Mouse (Mus musculus): ENCODE results near the gene Tnk1. TPM values are rescaled to one million over a fixed set of nuclear protein-coding genes. Genes with fewer than 3 reads are reported as not detected.

The Tnk1 gene
- total and polyA plus RNA-seq, 3 experiments = 0.25 to 0.35 TPM; not detected in 1

DNA sequence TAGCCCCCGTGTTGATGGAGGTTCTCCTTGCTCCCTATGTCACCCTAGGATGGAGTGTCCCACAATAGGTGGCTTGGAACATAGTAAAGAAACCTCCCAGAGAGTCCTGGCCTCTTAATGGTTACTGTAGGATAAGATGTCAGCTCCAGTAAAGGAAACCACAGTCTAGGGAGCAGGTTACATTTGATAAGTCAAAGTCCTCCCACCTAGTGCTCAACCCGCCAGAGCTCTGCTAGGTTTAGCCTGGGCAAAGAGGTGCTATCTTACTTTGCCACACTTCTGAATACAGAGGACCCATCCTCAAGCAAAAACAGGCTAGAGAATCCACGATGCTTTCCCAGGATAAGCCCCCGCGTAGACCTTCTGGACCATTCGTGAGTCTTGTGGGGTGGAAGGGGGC, 20.4 kb upstream of the Tnk1 start (continued):
- TF ChIP-seq USF2 (IDR thresholded peaks at IDR 0.05; ENCODE audit: borderline replicate concordance in 1 of 2, insufficient read depth in 1 of 2, low read depth in 1 of 2, low read length in 2 of 2) = no peak
- TF ChIP-seq EP300 (IDR thresholded peaks at IDR 0.05; ENCODE audit: low read depth in 1 of 2, low read length in 2 of 2) = peak; percentile 80 to 89

DNA sequence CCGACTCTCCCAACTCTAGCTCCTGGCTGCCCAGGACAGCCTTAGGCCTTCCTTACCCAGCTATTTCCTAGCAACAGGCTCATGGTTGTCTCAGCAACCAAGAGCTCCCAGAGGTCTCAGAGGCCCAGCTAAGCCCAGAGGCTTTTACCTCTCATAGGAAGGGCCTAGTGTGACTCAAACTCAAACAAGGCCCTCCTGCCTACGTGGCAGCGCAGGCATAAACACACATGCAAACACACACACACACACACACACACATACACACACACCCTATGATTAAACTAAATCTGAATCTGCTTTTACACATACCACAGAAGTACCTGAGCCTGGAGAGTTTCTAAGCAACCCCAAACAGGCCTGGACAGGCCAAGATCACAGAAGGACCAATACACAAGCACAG, 19.9 kb upstream of the Tnk1 start:
- no peak for TF ChIP-seq ZC3H11A (IDR thresholded peaks at IDR 0.05; ENCODE audit: low read depth, low read length)
- TF ChIP-seq ELF1 (IDR thresholded peaks at IDR 0.05; ENCODE audit: low read depth, low read length) = no peak
- TF ChIP-seq GABPA (IDR thresholded peaks at IDR 0.05; ENCODE audit: low read depth, low read length) = no peak
- no peak for TF ChIP-seq NRF1 (IDR thresholded peaks at IDR 0.05; ENCODE audit: insufficient read depth, low read depth, low read length, poor library complexity, severe bottlenecking)
- TF ChIP-seq ZNF384 (IDR thresholded peaks at IDR 0.05; ENCODE audit: low read depth, low read length) = no peak
- no peak for TF ChIP-seq RCOR1 (IDR thresholded peaks at IDR 0.05; ENCODE audit: low read depth, low read length)
- no peak for TF ChIP-seq MXI1 (IDR thresholded peaks at IDR 0.05; ENCODE audit: low read depth, low read length)
- no peak for TF ChIP-seq NELFE (IDR thresholded peaks at IDR 0.05; ENCODE audit: low read depth, low read length)
- TF ChIP-seq SIN3A (IDR thresholded peaks at IDR 0.05; ENCODE audit: low read length) = no peak
- TF ChIP-seq RAD21 (IDR thresholded peaks at IDR 0.05; ENCODE audit: low read depth, low read length) = no peak
- no peak for TF ChIP-seq KAT2A (conservative IDR thresholded peaks at IDR 0.05; ENCODE audit: low read depth, low read length)

DNA sequence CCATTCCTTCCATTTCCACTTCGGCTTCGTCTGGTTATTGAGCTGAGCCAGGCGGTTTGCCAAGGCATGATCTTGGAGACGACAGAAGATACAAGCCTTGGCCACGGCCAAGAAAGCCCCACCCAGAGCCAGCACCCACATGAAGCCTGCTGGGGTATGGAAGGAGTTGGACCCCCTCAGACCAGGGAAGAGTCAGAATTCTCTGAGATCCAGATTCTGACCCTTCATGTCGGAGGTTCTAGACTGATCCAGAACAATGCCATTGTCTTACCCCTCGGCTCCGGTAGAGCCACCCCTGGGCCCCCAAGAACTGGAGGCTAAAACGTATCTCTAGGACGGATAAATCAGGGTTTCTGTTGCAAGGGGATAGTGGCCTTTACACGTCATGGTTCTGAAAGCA, 19.3 kb upstream of the Tnk1 start, which contains the start of gene Tmem95:
Gene Tmem95, minus strand, starts transcription at position 141 of the 400 bp plus-strand sequence.
- no peak for DNase-seq (ENCODE audit: low read depth, low spot score)
- Histone ChIP-seq H3K9ac (ENCODE audit: control insufficient read depth, low read depth, low read length, poor library complexity, severe bottlenecking) (peak within 1 kb of the TSS; percentile 47), H3K4me1 (ENCODE audit: control insufficient read depth in 1 of 2, insufficient read depth in 2 of 2, low read length in 2 of 2) (peaks cover 11 to 54% of the 10 kb centered on the region in 2 experiments), H3K27me3 (ENCODE audit: control insufficient read depth in 1 of 2, insufficient read depth in 2 of 2, low read length in 2 of 2) (no peaks in the 10 kb centered on the region), H3K9me3 (replicated peaks; ENCODE audit: insufficient read depth, low read length) (no peaks in the 10 kb centered on the region), H3K36me3 (ENCODE audit: control insufficient read depth in 1 of 2, insufficient read depth in 2 of 2, low read length in 2 of 2) (peaks cover 0 to 31% of the 10 kb centered on the region in 2 experiments; a peak in 2 of 4 replicates), H3K79me2 (ENCODE audit: control insufficient read depth, insufficient read depth, low read length, poor library complexity) (no peaks in the 10 kb centered on the region), H3K4me3 (ENCODE audit: control insufficient read depth in 1 of 2, insufficient read depth in 1 of 2, low read depth in 2 of 2, low read length in 2 of 2) (peak within 1 kb of the TSS in 1 of 2 experiments; percentile 22; a peak in 3 of 4 replicates), H3K27ac (ENCODE audit: control insufficient read depth, low read depth, low read length) (peak within 1 kb of the TSS; percentile 39)
- TF ChIP-seq RAD21 (IDR thresholded peaks at IDR 0.05; ENCODE audit: low read depth, low read length) (no peak), NELFE (IDR thresholded peaks at IDR 0.05; ENCODE audit: low read depth, low read length) (no peak), POLR2AphosphoS2 (IDR thresholded peaks at IDR 0.05; ENCODE audit: low read length) (no peak), GABPA (IDR thresholded peaks at IDR 0.05; ENCODE audit: low read depth, low read length) (no peak), GATA1 (IDR thresholded peaks at IDR 0.05; ENCODE audit: low read depth, low read length) (no peak), ETS1 (IDR thresholded peaks at IDR 0.05; ENCODE audit: low read depth, low read length) (no peak), UBTF (IDR thresholded peaks at IDR 0.05; ENCODE audit: borderline replicate concordance, insufficient read depth, low read depth, low read length) (no peak), USF2 (IDR thresholded peaks at IDR 0.05; ENCODE audit: borderline replicate concordance in 1 of 2, insufficient read depth in 1 of 2, low read depth in 1 of 2, low read length in 2 of 2) (no peak)

More for the DNA sequence above, 19.9 kb upstream of the Tnk1 start:
- no peaks in the 10 kb centered on the region for H3K79me2 ChIP-seq (ENCODE audit: control insufficient read depth, insufficient read depth, low read length, poor library complexity)
- no peak overlapping the region for H3K9ac ChIP-seq (ENCODE audit: control insufficient read depth, low read depth, low read length, poor library complexity, severe bottlenecking)
- peaks cover 11 to 57% of the 10 kb centered on the region in 2 experiments for H3K4me1 ChIP-seq (ENCODE audit: control insufficient read depth in 1 of 2, insufficient read depth in 2 of 2, low read length in 2 of 2)
- DNase-seq (ENCODE audit: low read depth, low spot score) = no peak
- peaks cover 0 to 33% of the 10 kb centered on the region in 2 experiments; a peak in 2 of 4 replicates for H3K36me3 ChIP-seq (ENCODE audit: control insufficient read depth in 1 of 2, insufficient read depth in 2 of 2, low read length in 2 of 2)
- H3K9me3 ChIP-seq (replicated peaks; ENCODE audit: insufficient read depth, low read length) = no peaks in the 10 kb centered on the region
- peak overlapping the region; percentile 39 for H3K27ac ChIP-seq (ENCODE audit: control insufficient read depth, low read depth, low read length)
- no peaks in the 10 kb centered on the region for H3K27me3 ChIP-seq (ENCODE audit: control insufficient read depth in 1 of 2, insufficient read depth in 2 of 2, low read length in 2 of 2)
- no peak overlapping the region for H3K4me3 ChIP-seq (ENCODE audit: control insufficient read depth in 1 of 2, insufficient read depth in 1 of 2, low read depth in 2 of 2, low read length in 2 of 2)

Data from MEL (cell line).